Mouse (Mus musculus) G1E (cell line): ENCODE measurements at regions not wholly inside any gene's neighbourhood (a gene's known extent, or its start where the extent isn't known, plus 50 kb on each side); places are given as distances from the start of the nearest gene placed in this dataset.
"Not testable (repeated sequence)": the region's sequence is repeated elsewhere in the genome, so short reads cannot be mapped to it uniquely, and the experiment has no call there.

Source experiments
- ATAC-seq: 2 replicates; pipeline ENCODE4 v1.8.0; 2016; ENCODE audit warnings: mild to moderate bottlenecking; ENCODE audit not compliant: insufficient number of reproducible peaks, poor library complexity, low FRiP score, severe bottlenecking; ENCODE audit errors: extremely low read depth
- DNase-seq: peaks from one replicate; pipeline ENCODE4 v3.0.0; 2012; ENCODE audit warnings: low spot score
- H3K27me3 ChIP-seq: 2 replicates; pipeline ENCODE4 v1.6.1; 2012; ENCODE audit warnings: mild to moderate bottlenecking, low read length, inconsistent platforms; ENCODE audit not compliant: insufficient read depth
- H3K36me3 ChIP-seq: replicated peaks from 2 replicates; pipeline ENCODE3; 2012; ENCODE audit warnings: mild to moderate bottlenecking, inconsistent platforms
- H3K4me1 ChIP-seq: 2 replicates; pipeline ENCODE4 v1.6.1; 2012; ENCODE audit warnings: low read depth, low read length, inconsistent platforms, mixed read lengths; ENCODE audit not compliant: insufficient read depth
- H3K4me3 ChIP-seq: 2 replicates; pipeline ENCODE4 v1.5.1; 2012; ENCODE audit warnings: low read depth, mild to moderate bottlenecking, inconsistent platforms, low read length, moderate library complexity, mixed read lengths
- H3K9me3 ChIP-seq: replicated peaks from 2 replicates; pipeline ENCODE4 v1.6.1; 2012; ENCODE audit warnings: inconsistent platforms
- CTCF ChIP-seq: IDR thresholded peaks from 2 replicates; pipeline ENCODE4 v1.5.1; 2012; ENCODE audit warnings: low read depth, low read length, inconsistent platforms, mixed read lengths
- GATA1 ChIP-seq: IDR thresholded peaks from 2 replicates; pipeline ENCODE4 v1.6.1; 2012; ENCODE audit warnings: borderline replicate concordance, low read length, inconsistent platforms, mixed read lengths
- GATA2 ChIP-seq: IDR thresholded peaks from 2 replicates; pipeline ENCODE4 v1.6.1; 2012; ENCODE audit warnings: low read depth, low read length, inconsistent platforms, borderline replicate concordance
- POLR2AphosphoS5 ChIP-seq: IDR thresholded peaks from 2 replicates; pipeline ENCODE4 v1.6.1; 2012; ENCODE audit warnings: low read depth, low read length, inconsistent platforms; ENCODE audit not compliant: insufficient replicate concordance
- TAL1 ChIP-seq: conservative IDR thresholded peaks from 2 replicates; pipeline ENCODE4 v1.6.1; 2012; ENCODE audit warnings: low read depth, low read length, inconsistent platforms, mixed read lengths

DNA sequence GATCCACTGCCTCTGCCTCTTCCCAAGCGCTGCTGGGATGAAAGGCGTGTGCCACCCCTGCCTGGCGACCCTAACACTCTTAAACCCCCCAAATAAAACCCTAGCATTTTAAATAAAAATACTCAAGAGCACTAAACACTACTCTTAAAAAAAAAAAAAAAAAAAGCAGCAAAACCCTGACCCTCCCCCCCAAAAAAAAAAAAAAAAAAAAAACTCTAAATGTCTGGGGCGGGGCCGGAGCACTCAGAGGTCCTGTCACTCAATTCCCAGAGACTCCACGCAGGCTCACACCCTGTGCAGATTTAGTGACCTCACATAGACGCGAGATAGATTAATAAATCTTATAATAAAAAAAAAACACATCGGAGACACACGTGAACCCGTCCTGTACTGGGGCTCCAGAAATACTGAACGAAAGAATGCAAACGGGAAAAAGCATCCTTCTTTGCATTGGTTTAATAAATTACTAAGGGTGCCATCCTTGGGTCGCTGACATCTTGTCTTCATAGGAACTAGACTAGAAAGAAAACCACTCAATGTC lies 2591.1 kb downstream of the Gm37988 start:
- peaks cover 3% of the 10 kb centered on the region for H3K36me3 ChIP-seq
- peak overlapping the region; percentile 90 for H3K4me3 ChIP-seq
- H3K27me3 ChIP-seq: no peaks in the 10 kb centered on the region
- peaks cover 4% of the 10 kb centered on the region for H3K9me3 ChIP-seq
- ATAC-seq: no peak
- TF ChIP-seq CTCF (no peak), GATA2 (no peak), GATA1 (no peak), TAL1 (no peak), POLR2AphosphoS5 (no peak)
- peaks cover 9% of the 10 kb centered on the region for H3K4me1 ChIP-seq
- no peak for DNase-seq

DNA sequence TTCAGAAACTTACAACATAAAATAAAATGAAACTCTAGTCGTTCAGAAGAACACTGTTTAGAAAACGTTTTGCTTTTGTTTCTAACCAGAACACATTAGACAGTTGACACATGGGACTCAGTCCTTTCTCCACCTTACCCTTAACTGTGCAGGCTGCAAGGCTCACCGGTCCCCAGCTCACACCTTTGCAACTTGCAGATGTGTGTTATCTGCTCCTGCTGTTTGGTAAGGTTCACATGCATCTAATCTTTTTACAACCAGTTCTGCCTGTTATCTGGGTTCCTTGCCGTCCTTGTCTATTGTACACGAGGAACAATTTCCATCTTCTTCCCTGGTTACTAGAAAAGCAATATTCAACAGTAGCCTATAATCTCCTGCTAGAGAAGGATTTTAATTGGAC lies 2598.0 kb downstream of the Gm37988 start:
- H3K9me3 ChIP-seq, DNase-seq, ATAC-seq, H3K27me3 ChIP-seq, H3K36me3 ChIP-seq, H3K4me3 ChIP-seq, H3K4me1 ChIP-seq: not testable (repeated sequence)

DNA sequence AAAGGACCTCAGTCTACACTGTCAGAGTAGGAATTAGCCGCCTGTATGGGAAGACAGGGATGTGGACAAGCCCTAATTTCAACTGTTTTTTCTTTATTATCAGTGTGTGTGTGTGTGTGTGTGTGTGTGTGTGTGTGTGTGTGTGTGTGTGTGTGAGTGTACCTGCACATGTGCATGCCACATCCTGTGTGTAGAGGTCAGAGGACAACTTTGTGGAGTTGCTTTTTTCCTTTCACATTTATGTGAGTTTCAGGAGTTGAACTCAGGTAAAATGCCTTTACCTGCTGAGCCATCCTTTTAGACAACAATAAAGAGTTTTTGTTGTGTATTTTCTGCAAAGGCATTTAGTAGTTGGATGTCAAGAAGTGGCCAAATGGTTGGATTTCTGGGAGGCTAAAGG lies 2606.8 kb downstream of the Gm37988 start:
- ATAC-seq: no peak
- DNase-seq: no peak
- no peaks in the 10 kb centered on the region for H3K36me3 ChIP-seq
- TF ChIP-seq GATA2 (no peak), TAL1 (no peak), POLR2AphosphoS5 (no peak), GATA1 (no peak), CTCF (no peak)
- peaks cover 11% of the 10 kb centered on the region for H3K4me1 ChIP-seq
- no peak overlapping the region for H3K4me3 ChIP-seq
- H3K27me3 ChIP-seq: no peaks in the 10 kb centered on the region
- no peaks in the 10 kb centered on the region for H3K9me3 ChIP-seq

DNA sequence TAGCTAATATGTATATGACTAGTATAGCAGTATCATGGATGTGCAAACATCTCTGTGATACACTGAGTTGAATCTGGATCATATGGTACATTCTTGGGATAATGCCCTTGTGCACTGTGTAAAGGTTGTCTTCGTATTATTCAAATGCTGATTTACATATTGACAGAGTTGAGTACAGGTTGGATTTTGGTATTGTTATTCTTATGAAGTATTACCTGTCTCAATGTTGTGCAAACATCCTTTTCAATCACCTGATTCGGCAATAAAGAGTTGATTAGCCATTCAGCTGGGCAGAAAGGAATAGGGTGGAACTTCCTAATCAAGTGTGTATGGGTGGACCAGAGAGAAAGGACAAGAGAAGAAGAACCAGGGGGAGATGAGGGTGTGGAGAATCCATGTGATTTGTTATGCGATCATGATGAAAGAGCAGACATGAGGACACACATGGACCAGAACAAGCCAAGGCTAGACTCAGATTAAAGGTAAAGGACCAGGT lies 2644.0 kb downstream of the Gm37988 start:
- ATAC-seq (no peak), DNase-seq (no peak)

DNA sequence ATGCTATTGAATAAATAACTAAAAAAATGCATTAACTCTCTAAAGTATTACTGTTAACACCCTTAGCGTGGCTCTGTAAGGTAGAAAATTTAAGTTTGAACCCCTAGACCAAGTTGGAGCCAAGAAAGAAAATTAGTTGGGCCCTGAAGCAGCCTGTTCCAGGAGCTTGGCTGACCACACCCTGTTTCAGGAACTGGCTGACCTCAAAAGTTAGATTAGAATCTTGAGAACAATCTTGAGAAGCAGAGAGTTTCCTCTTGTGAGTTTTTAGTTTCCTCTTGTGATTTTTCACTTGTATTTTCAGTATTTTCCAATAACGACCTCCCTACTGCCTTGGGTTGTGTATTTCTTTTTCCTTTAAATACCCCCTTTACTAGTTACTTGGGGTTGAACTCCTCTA lies 2647.2 kb downstream of the Gm37988 start:
- Histone ChIP-seq H3K36me3 (no peaks in the 10 kb centered on the region), H3K27me3 (no peaks in the 10 kb centered on the region), H3K4me3 (no peak overlapping the region; the same call in 1 of the 2 replicates), H3K9me3 (no peaks in the 10 kb centered on the region), H3K4me1 (peaks cover 34% of the 10 kb centered on the region)
- ATAC-seq (peak; percentile 90), DNase-seq (no peak)
- TF ChIP-seq CTCF: no peak
- no peak for TF ChIP-seq POLR2AphosphoS5
- TF ChIP-seq TAL1: no peak
- TF ChIP-seq GATA2: no peak
- TF ChIP-seq GATA1: no peak

More for the DNA sequence above, 2644.0 kb downstream of the Gm37988 start:
- Histone ChIP-seq H3K36me3 (no peaks in the 10 kb centered on the region), H3K9me3 (no peaks in the 10 kb centered on the region), H3K4me1 (peaks cover 41% of the 10 kb centered on the region), H3K4me3 (no peak overlapping the region), H3K27me3 (no peaks in the 10 kb centered on the region)
- TF ChIP-seq POLR2AphosphoS5: no peak
- TF ChIP-seq TAL1: no peak

DNA sequence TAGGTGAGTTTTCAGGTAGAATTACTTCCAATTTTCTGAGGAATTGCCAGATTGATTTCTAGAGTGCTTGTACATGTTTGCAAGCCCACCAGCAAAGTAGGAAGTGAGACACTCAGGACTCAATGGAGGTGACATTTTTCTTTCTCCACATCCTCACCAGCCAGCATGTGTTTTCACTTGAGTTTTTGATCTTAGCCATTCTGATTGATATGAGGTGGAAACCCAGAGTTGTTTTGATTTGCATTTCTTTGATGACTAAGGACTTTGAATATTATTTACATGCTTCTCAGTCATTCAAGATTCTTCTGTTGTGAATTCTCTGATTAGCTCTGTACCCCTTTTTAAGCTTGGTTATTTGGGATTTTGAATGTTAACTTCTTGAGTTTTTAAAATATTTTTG lies 2650.2 kb downstream of the Gm37988 start:
- TF ChIP-seq POLR2AphosphoS5 (no peak), CTCF (no peak), GATA1 (no peak)
- Histone ChIP-seq H3K4me1 (peaks cover 37% of the 10 kb centered on the region), H3K4me3 (no peak overlapping the region), H3K9me3 (no peaks in the 10 kb centered on the region), H3K27me3 (no peaks in the 10 kb centered on the region), H3K36me3 (no peaks in the 10 kb centered on the region)
- DNase-seq: no peak
- ATAC-seq: no peak

DNA sequence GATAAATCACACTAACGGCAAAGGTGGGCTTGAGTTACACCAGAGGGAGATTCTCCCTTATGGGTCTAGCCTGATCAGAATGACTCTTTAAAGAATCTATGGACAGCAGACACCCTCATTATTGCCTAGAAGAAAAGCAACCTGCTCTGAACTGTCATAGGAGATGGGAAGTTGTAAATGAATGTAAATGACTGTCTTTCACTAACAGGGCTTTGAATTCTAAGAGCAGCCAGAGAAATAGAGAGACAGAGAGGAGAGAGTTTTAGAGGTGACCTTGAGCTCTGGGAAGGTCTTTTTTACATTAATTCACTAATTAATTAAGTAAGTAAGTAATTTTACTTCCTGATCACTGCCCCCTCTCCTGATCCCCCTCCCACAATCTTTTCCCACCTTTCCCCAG lies 2686.4 kb downstream of the Gm37988 start:
- Histone ChIP-seq H3K4me3 (no peak overlapping the region), H3K27me3 (no peaks in the 10 kb centered on the region; the same call in 1 of the 2 replicates), H3K4me1 (peaks cover 23% of the 10 kb centered on the region), H3K9me3 (peaks cover 3% of the 10 kb centered on the region), H3K36me3 (no peaks in the 10 kb centered on the region)
- TF ChIP-seq GATA1: no peak
- no peak for TF ChIP-seq TAL1
- no peak for TF ChIP-seq POLR2AphosphoS5
- TF ChIP-seq CTCF: no peak
- TF ChIP-seq GATA2: no peak
- DNase-seq (no peak), ATAC-seq (no peak)
